Comparison of ENCODE assay signal across 21 mouse cellular contexts in genomic region chr17:85889746-85890532, GRCm38 (mm10).
DNase-seq lines count a peak whose midpoint lies in the region; ATAC-seq and TF ChIP-seq lines count a peak whose summit lies in the region.
"Had no signal": no experiment of that assay in that cellular context is flagged by ENCODE, and none has a peak within 500 bp of the region (broad histone marks: within the 10 kb centered on the region; RNA-seq: fewer than 3 reads in every experiment).

No protein-coding gene starts in this region.

- no peak overlapping the region for H3K4me2 ChIP-seq in kidney, embryonic 15.5 days
- no peak overlapping the region for H3K4me2 ChIP-seq in limb, embryonic 13.5 days (replicated peaks)
- no peak overlapping the region for H3K4me2 ChIP-seq in intestine, postnatal 0 days (replicated peaks; ENCODE audit: low read depth)
- H3K4me2 ChIP-seq: heart, embryonic 11.5 days; hindbrain, embryonic 13.5 days; intestine, embryonic 15.5 days had no signal

- H3K27me3 ChIP-seq in kidney, embryonic 15.5 days, result 0 out of 2 replicates have a peak, but pooled peaks cover 5% of the 10 kb centered on the region
- peaks cover 27% of the 10 kb centered on the region for H3K27me3 ChIP-seq in limb, embryonic 13.5 days
- no peaks in the 10 kb centered on the region for H3K27me3 ChIP-seq in intestine, postnatal 0 days (replicated peaks; ENCODE audit: control insufficient read depth, insufficient read depth, low read length)
- H3K27me3 ChIP-seq: intestine, embryonic 15.5 days had no signal

- H3K9ac ChIP-seq in kidney, embryonic 15.5 days, result no peak overlapping the region
- 0 out of 2 replicates have a peak overlapping the region, but pooled peaks have one; percentile 1 for H3K9ac ChIP-seq in limb, embryonic 13.5 days
- no peak overlapping the region for H3K9ac ChIP-seq in intestine, postnatal 0 days (ENCODE audit: low read depth, low read length)
- H3K9ac ChIP-seq: hindbrain, embryonic 13.5 days; intestine, embryonic 15.5 days had no signal

- ATAC-seq in kidney, embryonic 15.5 days (replicated peaks; ENCODE audit: low FRiP score), result no peak
- ATAC-seq in limb, embryonic 13.5 days (ENCODE audit: low FRiP score, low read depth), result no peak
- no peak for ATAC-seq in intestine, postnatal 0 days
- ATAC-seq: forebrain, embryonic 14.5 days; hindbrain, embryonic 16.5 days; intestine, embryonic 15.5 days had no signal

- TF ChIP-seq CTCF in intestine, postnatal 0 days (IDR thresholded peaks at IDR 0.05; ENCODE audit: low read depth), result no peak

- peaks cover 21% of the 10 kb centered on the region for H3K4me1 ChIP-seq in kidney, embryonic 15.5 days
- H3K4me1 ChIP-seq in limb, embryonic 13.5 days, result peaks cover 56% of the 10 kb centered on the region
- no peaks in the 10 kb centered on the region for H3K4me1 ChIP-seq in intestine, postnatal 0 days (replicated peaks; ENCODE audit: control insufficient read depth, insufficient read depth, low read length)

- no peak for DNase-seq in kidney, postnatal 36 days
- DNase-seq in forelimb bud, embryonic 11.5 days (ENCODE audit: low read depth, low spot score), result peak; percentile 38
- DNase-seq in right cerebral cortex, postnatal 10 days (ENCODE audit: low spot score in 2 of 2), result no peak
- DNase-seq: adrenal gland, adult 2 months; adrenal gland, postnatal 14 days; B cell, adult 2 months; cerebellum, adult 11 months; cerebellum, adult 2 months; cerebellum, adult 9-11 months; cerebellum, postnatal 25 days; gastrocnemius, postnatal 10 days; heart, adult 11 months had no signal

- no peaks in the 10 kb centered on the region for H3K36me3 ChIP-seq in kidney, embryonic 15.5 days
- H3K36me3 ChIP-seq in limb, embryonic 13.5 days, result no peaks in the 10 kb centered on the region
- H3K36me3 ChIP-seq in intestine, postnatal 0 days (ENCODE audit: control insufficient read depth, insufficient read depth), result no peaks in the 10 kb centered on the region
- H3K36me3 ChIP-seq: hindbrain, embryonic 10.5 days; hindbrain, embryonic 13.5 days; intestine, embryonic 15.5 days had no signal

- 82% methylated on average over 18 of the region's 18 CpGs for WGBS in kidney, embryonic 15.5 days
- 57% methylated on average over 18 of the region's 18 CpGs for WGBS in limb, embryonic 13.5 days
- WGBS in intestine, postnatal 0 days, result 88% methylated on average over 18 of the region's 18 CpGs

- H3K4me3 ChIP-seq in kidney, embryonic 15.5 days (replicated peaks), result no peak overlapping the region
- no peak overlapping the region for H3K4me3 ChIP-seq in limb, embryonic 13.5 days
- no peak overlapping the region for H3K4me3 ChIP-seq in intestine, postnatal 0 days (ENCODE audit: low read depth, low read length)
- H3K4me3 ChIP-seq: hindbrain, embryonic 10.5 days; hindbrain, embryonic 13.5 days; intestine, embryonic 15.5 days had no signal

- no peaks in the 10 kb centered on the region for H3K9me3 ChIP-seq in kidney, embryonic 15.5 days (replicated peaks)
- no peaks in the 10 kb centered on the region for H3K9me3 ChIP-seq in limb, embryonic 13.5 days
- no peaks in the 10 kb centered on the region for H3K9me3 ChIP-seq in intestine, postnatal 0 days (ENCODE audit: control insufficient read depth)
- H3K9me3 ChIP-seq: hindbrain, embryonic 10.5 days; hindbrain, embryonic 13.5 days; intestine, embryonic 15.5 days had no signal

- 0 out of 2 replicates have a peak overlapping the region, but pooled peaks have one; percentile 13 for H3K27ac ChIP-seq in kidney, embryonic 15.5 days
- no peak overlapping the region; the same call in 1 of the 2 replicates for H3K27ac ChIP-seq in limb, embryonic 13.5 days
- H3K27ac ChIP-seq in intestine, postnatal 0 days (ENCODE audit: low read depth, low read length), result no peak overlapping the region
- H3K27ac ChIP-seq: hindbrain, embryonic 10.5 days; hindbrain, embryonic 13.5 days; intestine, embryonic 15.5 days had no signal
